Mouse (Mus musculus) lung, postnatal 14 days (tissue): ENCODE measurements around the gene Uggt1.

ENCODE experiments used
- DNase-seq: peaks from one replicate; pipeline ENCODE4 v3.0.0; 2021

Uggt1 gene

DNA sequence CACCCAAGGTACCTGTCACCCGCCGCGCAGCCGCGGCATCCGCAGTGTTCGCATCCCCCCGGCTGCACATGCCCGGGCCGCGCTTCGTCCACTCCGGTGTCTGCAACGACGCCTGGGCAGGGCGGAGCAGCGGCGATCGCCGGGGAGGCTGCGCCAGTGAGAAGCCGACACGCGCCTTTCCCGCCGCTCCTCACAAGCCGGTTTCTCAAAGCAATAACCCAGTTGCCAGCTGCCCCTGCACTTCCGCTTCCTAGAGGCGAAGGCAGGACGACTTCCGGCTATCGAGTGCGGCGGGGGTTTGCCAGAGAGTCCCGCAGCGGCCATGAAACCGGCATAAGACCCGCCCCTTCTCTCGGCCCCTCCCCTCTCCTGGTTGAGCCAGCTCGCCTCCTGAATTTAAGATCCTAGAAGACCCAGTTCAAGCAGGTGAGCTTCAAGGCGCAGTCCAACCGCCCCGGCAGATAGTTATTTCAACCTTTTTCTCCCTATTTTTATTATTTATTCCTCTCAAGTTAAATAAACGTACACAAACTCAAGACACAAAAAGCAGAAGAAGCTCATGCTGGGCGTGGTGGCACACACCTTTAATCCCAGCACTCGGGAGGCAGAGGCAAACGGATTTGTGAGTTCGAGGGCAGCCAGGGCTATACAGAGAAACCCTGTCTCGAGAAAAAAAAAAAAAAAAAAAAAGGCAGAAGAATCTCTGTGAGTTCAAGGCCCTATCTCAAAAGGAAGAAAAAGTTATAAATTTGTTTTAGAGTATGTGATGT, at the start of gene Uggt1:
Gene Uggt1 (minus strand): TSS at position 663 of the 770 bp plus-strand sequence.
- DNase-seq, result peak; percentile 94

DNA sequence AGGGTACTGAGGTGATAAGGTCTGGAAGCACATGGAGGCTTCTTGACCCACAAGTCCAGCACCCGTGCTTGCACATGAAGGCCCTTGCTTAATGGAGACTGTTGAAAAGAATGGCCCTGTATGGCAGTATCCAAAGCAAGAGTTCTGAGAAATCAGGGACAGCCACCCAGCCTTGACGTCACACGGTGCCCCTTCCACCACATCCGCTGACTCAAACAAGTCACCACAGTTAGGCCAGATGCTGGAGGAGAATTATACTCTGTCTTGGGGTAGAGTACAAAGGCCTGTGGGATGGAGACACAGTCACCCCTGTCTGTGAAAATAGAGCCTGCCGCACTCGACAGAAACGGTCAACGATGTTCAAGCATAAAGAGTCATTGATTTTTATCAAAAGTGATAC, 49.0 kb upstream of the Uggt1 start:
- DNase-seq, result no peak

DNA sequence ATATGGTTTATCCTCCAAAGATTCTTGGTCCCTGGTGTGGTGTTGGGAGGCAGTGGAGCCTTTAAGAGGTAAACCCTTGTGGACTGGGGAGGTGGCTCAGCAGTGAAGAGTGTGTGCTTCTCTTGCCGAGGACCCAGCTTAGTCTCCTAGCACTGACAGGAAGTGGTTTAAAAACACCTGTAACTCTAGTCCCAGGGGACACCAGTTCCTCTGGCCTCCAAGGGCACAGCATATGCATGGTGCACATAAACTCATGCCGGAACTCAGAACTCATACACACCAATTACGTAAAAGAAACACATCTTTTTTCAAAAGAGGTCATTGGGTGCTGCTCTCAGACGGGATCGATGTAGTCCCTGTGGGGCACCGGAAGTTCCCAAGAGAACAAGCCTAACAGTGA, 37.3 kb upstream of the Uggt1 start:
- DNase-seq, result no peak

DNA sequence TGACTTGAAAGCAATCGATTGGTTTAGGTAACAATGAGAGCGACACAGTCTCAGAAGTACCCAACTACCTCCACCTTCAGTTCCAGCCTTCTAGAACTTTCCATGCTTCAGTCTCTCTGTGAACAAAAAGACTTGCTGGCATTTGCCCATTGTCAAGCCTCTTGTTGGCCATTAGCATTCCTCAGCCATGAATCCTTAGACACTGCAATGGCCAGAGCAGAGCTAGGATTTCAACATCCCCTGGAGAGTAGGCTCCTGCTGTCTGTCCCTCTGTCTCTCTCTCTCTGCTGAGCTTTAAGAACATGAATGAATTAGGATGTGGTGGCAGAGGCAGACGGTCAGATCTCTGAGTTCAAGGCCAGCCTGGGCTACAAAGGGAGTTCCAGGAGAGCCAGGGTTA, 36.4 kb upstream of the Uggt1 start:
- no peak for DNase-seq

- peak; percentile 92 for DNase-seq
Measured at GRCm38 (mm10) chr1:36279202-36279601, 34.7 kb upstream of the Uggt1 start.

DNA sequence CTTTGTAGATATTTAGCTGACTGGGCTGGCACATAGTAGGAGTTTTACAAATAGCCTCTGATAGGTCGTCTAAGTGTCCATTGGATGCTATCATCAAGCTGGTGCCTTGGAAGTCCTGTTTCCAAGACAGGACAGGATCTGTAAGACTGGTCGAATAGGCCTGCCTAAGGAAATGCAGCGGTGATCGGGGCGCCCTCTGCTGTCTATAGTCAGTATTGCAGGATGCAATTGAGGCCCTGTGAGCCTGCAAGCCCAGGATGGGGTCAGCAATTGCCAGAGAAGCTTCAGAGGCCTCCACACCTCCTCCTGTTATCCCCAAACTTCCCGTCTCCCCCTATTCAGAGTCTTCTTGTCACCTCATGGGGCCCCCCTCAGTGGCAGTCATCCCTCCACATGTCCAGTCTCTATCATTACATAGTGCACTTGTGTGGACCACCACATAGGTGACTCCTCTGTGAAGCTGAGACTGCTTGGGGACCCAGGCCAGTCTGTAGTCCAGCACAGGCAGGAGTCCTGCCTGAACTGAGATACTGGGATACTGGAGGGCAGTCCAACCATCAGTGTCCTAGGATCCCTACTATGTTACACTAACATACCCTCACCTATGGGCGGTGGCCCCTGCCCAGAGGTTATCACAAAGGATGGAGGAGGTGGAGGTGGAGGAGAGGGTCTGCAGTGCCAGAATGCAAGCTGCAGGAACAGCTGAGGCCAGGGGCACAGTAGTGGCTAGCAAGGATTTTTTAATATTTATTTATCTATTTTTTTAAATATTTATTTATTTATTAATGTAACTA, 32.9 kb upstream of the Uggt1 start:
- DNase-seq, result peak; percentile 90

DNA sequence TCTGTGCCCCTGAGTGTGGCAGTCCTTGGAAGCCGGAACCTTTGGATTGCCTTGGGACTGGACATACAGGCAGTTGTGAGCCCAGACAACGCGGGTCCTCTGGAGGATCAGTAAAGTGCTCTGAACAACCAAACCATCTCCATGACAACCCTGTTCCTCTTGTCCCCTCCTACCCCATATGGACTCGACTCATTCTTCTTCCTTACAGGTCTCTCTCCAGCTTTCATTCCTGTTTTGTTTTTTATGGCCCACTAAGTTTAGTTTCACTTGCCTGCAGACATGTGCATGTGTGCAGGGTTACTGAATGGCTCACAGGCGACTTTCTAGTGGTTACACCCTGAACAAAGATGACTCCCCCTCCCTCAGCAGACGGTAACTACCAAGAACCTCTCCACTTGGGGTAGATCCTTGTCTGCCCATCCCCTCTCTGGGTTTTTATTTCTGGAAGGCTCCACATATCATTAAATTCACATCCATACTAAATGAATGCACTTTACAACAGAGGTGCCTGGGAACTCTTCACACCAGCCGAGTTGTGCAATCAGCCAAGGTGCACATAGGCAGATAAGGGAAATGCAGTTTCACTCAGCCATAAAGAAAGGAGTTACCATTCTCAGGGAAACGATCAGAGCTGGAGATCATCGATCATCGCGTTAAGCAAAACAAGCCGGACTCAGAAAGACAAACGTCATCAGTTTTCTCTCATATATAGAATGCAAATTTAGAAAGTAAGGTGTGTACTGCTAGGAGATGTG, 31.3 kb upstream of the Uggt1 start:
- DNase-seq, result no peak

GRCm38 (mm10) chr1:36274455-36274854, 29.9 kb upstream of the Uggt1 start, which contains the start of gene Neurl3:
TSS of gene Neurl3 (minus strand) at chr1:36274679.
- no peak for DNase-seq

DNA sequence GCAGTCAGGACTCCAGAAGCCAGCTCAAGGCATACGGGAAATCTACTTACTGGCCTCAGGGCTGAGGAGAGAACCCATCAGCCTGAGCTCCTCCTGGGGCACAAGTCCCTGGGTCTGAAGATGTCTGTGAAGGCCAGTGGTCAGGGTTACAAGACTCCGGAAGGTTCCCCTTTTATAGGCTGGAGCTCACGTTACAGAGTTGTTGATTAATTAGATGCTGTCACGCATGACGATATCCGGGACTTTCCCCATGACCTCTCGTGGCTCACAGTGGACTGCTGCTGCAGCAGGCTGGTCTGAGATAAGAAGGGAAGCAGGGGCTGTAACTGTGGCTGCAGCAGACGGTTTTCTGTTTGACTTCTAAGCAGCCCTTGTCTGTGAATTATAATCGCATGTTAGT, 28.8 kb upstream of the Uggt1 start:
- DNase-seq, result peak; percentile 47

GRCm38 (mm10) chr1:36272546-36272945, 28.0 kb upstream of the Uggt1 start:
- DNase-seq, result peak; percentile 52

DNA sequence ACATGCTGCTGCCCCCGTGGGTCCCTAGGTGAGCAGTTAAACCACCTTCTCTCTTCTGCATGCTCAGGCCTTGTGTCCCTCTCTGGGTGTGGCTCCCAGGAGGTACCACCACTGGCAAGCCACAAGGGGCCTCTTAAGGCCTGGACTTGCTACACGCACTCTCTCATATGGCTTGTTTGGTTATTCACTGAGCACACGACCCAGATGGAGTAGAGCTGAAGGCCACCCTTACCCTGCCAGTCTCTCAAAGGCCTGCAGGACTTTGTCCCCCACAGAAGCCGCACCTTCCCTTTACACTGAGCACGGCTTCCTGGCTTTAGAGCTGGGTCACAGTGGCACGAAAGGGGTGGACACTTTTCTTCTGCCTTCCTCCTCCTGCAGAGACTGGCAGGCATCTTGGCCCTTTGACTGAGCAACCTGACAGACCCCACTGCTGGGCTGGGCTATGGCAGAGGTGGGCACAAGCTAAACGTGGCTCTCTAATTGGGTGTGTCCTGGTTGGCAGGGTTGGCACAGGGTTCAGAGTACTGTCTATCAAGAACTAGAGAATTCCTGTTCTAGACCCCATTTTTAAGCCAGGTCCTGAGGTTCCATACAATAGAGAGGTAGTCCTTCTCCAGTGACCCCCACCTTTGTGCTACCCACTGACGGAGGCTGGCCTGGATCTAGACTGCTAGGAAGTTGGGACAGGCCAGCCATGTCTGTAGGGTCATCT, 27.2 kb upstream of the Uggt1 start:
- DNase-seq, result no peak

DNA sequence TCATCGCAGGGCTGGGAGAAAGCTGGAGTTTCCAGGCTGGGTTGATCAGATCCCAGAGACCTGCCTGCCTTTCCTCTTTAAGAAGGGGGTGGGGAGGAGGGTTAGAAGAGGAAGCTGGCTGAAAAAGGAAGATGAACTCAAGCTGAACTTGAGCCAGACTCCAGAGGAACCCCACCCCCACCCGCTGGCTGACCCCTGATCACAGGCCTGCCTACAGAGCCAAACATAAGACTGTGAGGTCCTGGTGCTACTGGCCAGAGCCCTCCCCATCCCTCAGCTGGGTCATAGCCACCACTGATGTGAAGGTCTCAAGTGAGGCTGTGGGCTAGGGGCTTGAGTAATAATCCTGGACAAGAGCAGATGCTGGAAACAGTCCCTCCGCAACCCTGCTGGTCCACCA, 26.1 kb upstream of the Uggt1 start:
- DNase-seq, result no peak

DNA sequence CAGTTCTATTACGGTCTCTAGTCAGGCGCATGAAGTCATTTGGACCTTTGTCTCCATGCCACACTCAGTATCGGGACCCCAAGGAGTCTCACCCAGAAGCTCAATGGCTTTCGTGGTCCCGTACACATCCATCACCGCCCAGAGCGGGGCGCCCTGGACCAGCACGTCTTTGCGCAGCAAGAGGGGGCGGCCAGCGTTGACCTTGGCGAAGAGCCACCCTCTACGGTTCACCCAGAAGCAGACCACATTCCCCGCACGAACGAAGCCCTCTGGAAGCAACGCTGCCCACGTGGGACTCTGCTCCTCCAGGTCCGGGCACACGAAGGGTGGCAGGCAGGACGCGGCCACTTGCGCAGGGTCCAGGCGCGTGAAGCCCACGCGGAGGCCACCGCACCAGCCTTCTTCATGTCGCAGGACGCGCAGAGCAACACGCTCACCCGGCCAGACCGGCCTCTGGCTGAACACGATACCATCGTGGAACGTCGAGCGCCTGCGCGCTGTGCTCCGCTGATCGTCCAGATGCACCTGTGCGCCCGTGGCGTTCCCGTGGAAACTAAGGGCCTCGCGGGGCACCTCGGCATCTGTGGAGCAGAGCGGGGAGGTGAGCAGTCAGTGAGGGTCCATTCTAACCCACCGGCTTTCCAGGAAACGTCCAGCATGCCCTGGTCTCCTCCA, 24.7 kb upstream of the Uggt1 start:
- DNase-seq, result no peak

GRCm38 (mm10) chr1:36267595-36267994, 23.1 kb upstream of the Uggt1 start:
- no peak for DNase-seq

DNA sequence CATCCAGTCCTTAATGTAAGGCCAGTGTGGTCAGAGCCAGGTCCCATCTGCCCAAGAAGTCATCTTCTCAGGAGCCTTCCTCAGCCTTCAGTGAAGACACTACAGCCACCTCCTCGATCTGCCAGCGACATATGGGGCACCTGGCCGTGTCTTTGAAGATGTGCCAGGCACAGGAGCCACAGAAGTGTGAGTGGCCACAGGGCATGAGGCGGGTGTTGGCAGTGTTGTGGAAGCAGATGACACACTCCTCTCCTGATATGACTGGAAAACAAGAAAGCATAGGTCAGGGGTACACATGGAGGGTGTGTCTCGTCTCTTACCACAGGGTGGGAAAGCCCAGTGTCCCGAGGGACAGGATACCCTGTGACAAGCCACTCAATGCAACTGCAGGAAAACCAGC, 21.8 kb upstream of the Uggt1 start:
- no peak for DNase-seq

DNA sequence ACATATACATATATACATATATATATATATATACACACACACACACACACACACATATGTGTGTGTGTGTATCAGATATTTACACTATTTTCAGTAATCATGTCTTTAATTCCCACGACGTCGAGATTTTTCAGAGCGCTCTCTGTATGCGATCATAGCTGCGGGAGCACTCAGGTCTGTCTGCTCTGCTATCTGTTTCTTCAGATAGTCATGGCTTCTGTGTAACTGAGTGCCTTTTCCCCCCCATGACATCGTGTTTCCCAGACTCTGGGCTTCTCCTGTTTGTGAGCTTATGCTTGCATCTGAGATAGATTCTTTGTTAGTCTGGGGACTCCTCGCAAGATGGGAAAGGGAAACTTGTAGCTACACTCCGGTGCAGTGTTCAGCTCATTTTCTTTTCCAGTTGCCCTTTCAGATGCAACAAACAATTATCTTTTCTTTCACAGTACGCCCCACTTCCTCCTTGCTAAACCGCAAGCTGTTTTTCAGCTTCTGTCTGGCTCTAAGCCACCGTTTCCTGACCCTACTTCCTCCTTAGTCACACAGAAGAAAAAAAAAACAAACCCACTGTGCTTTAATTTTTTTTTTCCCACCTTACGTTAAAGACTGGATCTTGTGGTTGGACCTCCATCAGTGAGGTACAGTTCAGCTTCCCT, 19.4 kb upstream of the Uggt1 start:
- peak; percentile 69 for DNase-seq

DNA sequence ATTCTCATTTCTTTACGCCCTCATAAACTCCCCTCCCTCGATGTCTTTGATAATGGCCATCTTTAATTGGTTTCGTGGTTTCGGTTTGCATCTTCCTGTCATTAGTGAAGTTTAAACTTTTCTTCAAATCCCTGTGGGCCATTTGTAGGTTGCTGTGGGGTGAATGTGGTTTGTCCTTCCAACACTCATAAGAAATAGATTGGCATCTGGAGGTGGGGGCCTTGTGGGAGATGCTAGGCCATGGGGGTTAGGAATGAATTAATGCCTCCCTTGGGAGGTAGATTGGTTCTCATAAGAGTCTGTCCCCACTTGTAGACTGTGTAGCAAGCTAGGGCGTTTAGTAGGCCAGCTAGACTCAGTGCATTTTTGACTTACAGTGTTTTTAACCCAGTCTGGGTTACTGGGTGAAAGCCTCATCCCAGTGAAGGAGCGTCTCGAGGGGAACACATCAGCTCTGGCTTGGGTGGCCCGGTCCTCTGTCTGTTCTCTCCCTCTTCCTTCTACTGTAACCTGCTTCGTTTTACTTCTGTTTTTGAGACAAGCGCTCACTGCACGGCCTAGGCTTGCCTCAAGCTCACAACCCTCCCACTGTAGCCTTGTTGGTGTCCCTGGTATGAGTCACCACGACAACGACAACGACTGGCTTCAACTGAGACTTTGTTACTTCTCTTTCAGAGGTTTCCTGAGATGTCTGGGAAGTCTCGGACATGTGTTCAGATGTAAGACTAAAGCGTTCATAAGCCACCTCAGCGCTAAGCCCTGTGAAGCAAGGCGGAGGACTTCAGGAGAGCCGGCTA, 17.4 kb upstream of the Uggt1 start:
- DNase-seq, result no peak

DNA sequence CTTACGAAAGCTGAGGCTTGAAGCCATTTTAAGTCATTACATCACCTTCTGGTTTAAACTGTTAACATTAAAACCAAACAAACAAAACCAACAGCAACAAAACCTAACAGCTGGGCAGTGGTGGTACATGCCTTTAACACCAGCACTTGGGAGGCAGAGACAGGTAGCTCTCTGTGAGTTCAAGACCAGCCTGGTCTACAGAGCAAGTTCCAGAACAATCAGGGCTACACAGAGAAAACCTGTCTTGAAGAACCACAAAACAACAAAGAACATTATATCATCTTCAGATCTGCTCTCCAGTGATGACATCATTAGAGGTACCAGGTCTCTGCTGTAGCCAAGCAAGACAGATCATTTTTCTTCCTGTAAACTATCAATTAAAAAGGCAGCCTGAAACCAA, 15.9 kb upstream of the Uggt1 start:
- no peak for DNase-seq

GRCm38 (mm10) chr1:36259281-36259680, 14.8 kb upstream of the Uggt1 start:
- DNase-seq, result no peak

DNA sequence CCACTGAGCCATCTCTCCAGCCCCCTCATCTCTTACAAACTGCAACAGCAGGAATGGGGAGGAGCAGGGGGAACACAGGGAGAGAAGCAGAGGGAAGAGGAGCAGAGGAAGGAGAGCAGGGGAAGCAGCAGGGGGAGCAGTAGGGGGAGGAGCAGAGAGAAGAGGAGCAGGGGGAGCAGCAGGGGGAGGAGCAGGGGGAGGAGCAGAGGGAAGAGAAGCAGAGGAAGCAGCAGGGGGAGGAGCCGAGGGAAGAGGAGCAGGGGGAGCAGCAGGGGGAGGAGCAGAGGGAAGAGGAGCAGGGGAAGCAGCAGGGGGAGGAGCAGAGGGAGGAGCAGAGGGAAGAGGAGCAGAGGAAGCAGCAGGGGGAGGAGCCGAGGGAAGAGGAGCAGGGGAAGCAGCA, 14.1 kb upstream of the Uggt1 start:
- no peak for DNase-seq

GRCm38 (mm10) chr1:36257276-36257675, 12.8 kb upstream of the Uggt1 start:
- no peak for DNase-seq
